Mouse (Mus musculus): ENCODE results near the gene Gpr65.

Gpr65 gene

GRCm38 (mm10) chr12:98282776-98283486 is 14.5 kb downstream of the Gpr65 start:
- no peak for DNase-seq (ENCODE audit: low read depth, low spot score)

GRCm38 (mm10) chr12:98283487-98283860 is 15.0 kb downstream of the Gpr65 start:
- DNase-seq (ENCODE audit: low read depth, low spot score) = no peak

GRCm38 (mm10) chr12:98284477-98284876 is 16.0 kb downstream of the Gpr65 start:
- DNase-seq (ENCODE audit: low read depth, low spot score) = no peak

- no peak for DNase-seq (ENCODE audit: low read depth, low spot score)
Measured at GRCm38 (mm10) chr12:98290475-98290874, 22.0 kb downstream of the Gpr65 start.

DNA sequence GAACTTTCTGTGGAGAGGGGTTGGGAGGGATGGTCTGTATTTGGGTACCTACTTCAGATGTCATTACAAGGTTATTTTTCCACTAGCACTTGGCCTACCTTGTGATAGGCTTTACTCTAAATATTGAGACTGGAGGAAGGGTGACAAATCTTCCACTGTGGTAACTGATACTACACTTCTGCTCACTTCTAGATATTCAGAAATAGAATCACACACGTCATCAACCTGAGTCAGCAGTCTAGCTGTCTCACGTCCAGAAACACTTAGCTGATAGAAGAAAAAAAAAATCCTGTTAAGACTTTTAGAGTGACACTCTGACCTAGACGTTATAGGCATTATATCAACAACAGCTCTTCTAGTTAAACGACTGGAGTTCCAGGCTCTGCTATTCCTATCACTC is 23.8 kb downstream of the Gpr65 start:
- no peak for DNase-seq (ENCODE audit: low read depth, low spot score)

- no peak for DNase-seq (ENCODE audit: low read depth, low spot score)
Measured at GRCm38 (mm10) chr12:98294241-98294640, 25.8 kb downstream of the Gpr65 start.

- DNase-seq (ENCODE audit: low read depth, low spot score) = no peak
Measured at GRCm38 (mm10) chr12:98301980-98302379, 33.5 kb downstream of the Gpr65 start.

DNA sequence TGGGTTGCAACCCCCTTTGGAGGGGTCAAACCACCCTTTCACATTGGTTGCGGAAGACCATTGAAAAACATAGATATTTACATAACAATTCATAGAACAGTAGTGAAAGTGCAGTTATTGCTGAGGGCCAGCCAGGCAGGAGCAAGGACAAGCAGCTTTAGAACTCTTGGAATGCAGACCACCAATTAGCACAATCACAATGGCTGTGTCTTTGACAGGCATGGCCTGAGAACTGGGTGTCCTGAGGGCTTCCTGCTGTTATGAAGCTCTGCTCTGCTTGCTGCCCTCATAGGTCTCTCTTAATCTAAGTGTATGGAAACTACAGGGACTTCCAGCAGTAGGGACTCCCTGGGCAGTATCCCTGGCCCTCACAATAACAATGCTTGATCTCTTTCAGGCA is 34.6 kb downstream of the Gpr65 start:
- DNase-seq (ENCODE audit: low read depth, low spot score) = peak; percentile 44

GRCm38 (mm10) chr12:98307179-98307915 is 38.9 kb downstream of the Gpr65 start:
- no peak for DNase-seq (ENCODE audit: low read depth, low spot score)

DNA sequence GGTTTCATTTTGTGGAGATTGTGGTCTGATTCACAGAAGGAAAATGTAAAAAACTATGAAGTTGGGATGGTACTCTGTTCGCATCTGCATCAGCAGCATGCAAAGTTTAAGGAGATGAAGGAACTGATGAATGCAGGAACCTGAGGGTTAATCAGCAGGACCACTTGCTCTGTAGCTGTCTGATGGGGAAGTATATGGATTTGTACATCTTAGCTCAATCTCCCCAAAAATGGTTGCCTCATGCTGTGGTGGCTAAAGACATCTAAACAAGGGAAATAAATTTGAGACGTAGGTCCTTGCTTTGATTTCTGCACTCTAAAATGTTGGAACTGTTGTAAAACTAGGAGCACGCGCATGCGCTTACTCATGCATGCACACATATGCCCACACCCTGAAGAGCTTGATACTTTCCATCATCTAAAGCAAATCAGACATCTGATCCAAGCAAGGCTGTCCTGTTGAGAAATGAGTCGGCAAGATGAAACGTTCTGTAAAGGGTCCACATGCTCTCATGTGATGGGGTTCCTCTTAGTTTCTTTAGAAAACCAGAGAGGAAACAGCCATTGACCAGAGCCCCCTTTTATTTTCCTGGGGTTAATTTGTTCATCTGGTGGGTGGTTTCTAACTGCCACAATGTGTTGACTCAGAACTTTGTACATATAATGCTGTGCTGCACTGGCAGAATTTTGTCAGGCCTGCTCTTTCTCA is 43.1 kb downstream of the Gpr65 start:
- no peak for DNase-seq (ENCODE audit: low read depth, low spot score)

- DNase-seq (ENCODE audit: low read depth, low spot score) = no peak
Measured at GRCm38 (mm10) chr12:98315924-98316323, 47.5 kb downstream of the Gpr65 start.

DNA sequence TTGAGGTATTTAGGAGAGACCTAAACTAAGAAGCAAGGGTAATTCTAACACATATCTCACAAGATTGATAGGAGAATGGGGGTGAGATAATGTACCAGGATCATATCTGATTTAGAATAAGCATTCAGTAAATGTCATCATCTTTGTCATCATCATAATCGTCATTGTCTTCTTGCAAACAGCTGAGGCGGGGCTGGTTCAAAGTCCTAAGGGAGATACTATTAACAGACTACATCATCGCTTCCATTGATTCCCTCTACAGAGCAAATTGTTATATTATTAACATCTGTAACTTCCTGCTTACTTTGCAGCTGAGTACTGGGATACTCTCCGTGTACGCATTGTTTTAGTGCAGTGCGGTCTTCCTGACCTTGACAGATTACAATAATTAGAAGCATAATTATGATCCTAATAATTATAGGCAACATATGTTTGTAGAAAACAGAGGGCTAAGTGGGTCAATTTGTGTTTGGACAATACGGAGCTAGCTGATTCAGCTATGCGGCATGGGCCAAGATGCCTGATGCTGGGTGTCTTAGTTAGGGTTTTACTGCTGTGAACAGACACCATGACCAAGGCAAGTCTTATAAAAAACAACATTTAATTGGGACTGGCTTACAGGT is 49.4 kb downstream of the Gpr65 start:
- DNase-seq (ENCODE audit: low read depth, low spot score) = no peak

DNA sequence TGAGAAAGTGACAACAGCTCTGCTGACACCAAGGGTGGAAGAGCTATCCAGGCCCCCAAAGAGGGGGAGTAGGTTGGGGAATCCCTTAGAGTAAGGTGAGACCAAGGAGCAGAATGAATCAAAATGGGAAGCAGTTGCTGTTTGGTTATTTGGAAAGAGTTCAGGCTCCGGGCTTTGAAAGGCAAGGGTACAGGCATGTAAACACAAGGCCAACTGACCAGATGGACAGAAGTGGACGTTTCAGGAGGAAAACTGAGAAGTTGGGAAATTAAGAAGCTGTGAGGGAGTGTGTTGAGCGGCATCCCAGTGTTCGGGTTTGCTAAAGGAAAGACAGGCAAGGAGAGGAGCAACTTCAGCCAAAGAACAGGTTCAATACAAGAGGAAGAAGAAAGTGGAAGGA is 54.0 kb downstream of the Gpr65 start:
- no peak for DNase-seq (ENCODE audit: low read depth, low spot score)

- peak; percentile 53 for DNase-seq (ENCODE audit: low read depth, low spot score)
Measured at GRCm38 (mm10) chr12:98324170-98324569, 55.7 kb downstream of the Gpr65 start.

Data from ZHBTc4 (cell line).